Mouse (Mus musculus): ENCODE measurements at regions not wholly inside any gene's neighbourhood (a gene's known extent, or its start where the extent isn't known, plus 50 kb on each side); places are given as distances from the start of the nearest gene placed in this dataset.

DNA sequence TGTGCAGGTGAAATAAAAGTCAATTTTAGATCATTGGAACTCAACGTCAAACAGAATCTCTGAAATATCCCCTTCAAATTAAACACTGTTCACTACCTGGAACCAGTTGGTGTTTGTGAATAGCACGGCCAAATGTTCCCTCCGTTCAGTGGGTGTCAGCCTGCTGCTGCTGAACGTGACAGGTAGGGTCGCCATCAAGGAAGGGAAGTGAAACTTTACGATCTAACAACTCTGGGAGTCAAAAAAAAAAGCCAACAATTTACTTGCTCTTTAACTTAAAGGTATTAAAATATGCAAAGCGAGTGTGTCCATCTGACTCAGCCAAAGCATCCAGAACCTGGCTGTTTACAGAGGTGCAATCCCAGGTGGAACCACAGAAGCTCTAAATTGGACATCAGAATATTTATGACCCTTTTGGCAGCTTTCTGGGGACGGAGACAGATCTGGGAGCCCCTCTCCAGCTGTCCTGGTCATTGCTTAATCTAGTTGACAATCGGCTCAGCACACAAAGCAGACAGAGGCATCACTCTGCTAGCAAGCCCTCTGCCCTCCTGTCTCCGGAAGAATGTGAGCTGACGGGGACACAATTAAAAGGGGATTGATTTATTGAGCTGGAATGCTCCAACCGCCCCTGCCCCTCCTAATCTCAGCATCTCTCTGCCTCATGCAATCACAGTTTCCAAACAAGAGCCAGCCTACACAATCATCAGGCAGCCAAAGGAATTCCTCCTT lies 191.9 kb downstream of the 1500009L16Rik start:
- TF ChIP-seq CTCF (IDR thresholded peaks at IDR 0.05; ENCODE audit: low read depth), result no peak
- TF ChIP-seq EP300 (optimal IDR thresholded peaks at IDR 0.05), result no peak
